Mouse (Mus musculus): ENCODE data around the gene Crygb. TPM values are rescaled to one million over a fixed set of nuclear protein-coding genes. Genes with fewer than 3 reads are reported as not detected.

Crygb gene
- polyA plus RNA-seq, 1 experiment from 2014 or later = 0.99 TPM

Other genes with a start within 250 kb of the Crygb start
- 9.1 and 10.4 TPM in 2 replicates for gene Plekhm3, start 125.5 kb downstream of the Crygb start, polyA plus RNA-seq (2014; fragmentation: Nextera tagmentation; extraction: Ambion mirVana)
- gene Akr1cl, start 49.5 kb downstream of the Crygb start, polyA plus RNA-seq (2014; fragmentation: Nextera tagmentation; extraction: Ambion mirVana) = not detected in 2 replicates
- gene Cryge, start 31.1 kb downstream of the Crygb start, polyA plus RNA-seq (2014; fragmentation: Nextera tagmentation; extraction: Ambion mirVana) = not detected in 2 replicates
- not detected in 2 replicates for gene Crygd, start 18.8 kb downstream of the Crygb start, polyA plus RNA-seq (2014; fragmentation: Nextera tagmentation; extraction: Ambion mirVana)
- not detected in 2 replicates for gene Crygc, start 8.6 kb downstream of the Crygb start, polyA plus RNA-seq (2014; fragmentation: Nextera tagmentation; extraction: Ambion mirVana)
- not detected in 2 replicates for gene Cryga, start 21.1 kb upstream of the Crygb start, polyA plus RNA-seq (2014; fragmentation: Nextera tagmentation; extraction: Ambion mirVana)
- gene Gm28845, start 37.3 kb upstream of the Crygb start, polyA plus RNA-seq (2014; fragmentation: Nextera tagmentation; extraction: Ambion mirVana) = 0.29 TPM in 1 of 2 replicates, not detected in the other
- gene D630023F18Rik, start 40.9 kb upstream of the Crygb start, polyA plus RNA-seq (2014; fragmentation: Nextera tagmentation; extraction: Ambion mirVana) = 1.2 and 1.4 TPM in 2 replicates
- 510 and 574 TPM in 2 replicates for gene Idh1, start 104.2 kb upstream of the Crygb start, polyA plus RNA-seq (2014; fragmentation: Nextera tagmentation; extraction: Ambion mirVana)
- gene Pikfyve, start 104.4 kb upstream of the Crygb start, polyA plus RNA-seq (2014; fragmentation: Nextera tagmentation; extraction: Ambion mirVana) = 17.3 and 20.7 TPM in 2 replicates
- gene Pth2r, start 199.8 kb upstream of the Crygb start, polyA plus RNA-seq (2014; fragmentation: Nextera tagmentation; extraction: Ambion mirVana) = 2.6 and 4.3 TPM in 2 replicates

Data from hindbrain, embryonic 14.5 days (tissue).